Mouse (Mus musculus) left cerebral cortex, adult 2 months (tissue): Measurements from ENCODE around the gene Gmfb. TPM values are rescaled to one million over a fixed set of nuclear protein-coding genes. Genes with fewer than 3 reads are reported as not detected.
A peak's percentile ranks its signal among the peaks of the same experiment; 100 is the strongest.

ENCODE experiments used
- DNase-seq, 2 experiments: peaks; one replicate each; pipeline ENCODE4 v3.0.0; 2021 to 2022; ENCODE audit warnings: low spot score in 2 of 2, mixed read lengths in 1 of 2; ENCODE audit errors: extremely low spot score in 1 of 2
- H3K27ac ChIP-seq: fragments of 200-600 bp; 2 replicates; pipeline ENCODE4 v1.8.1; 2022
- H3K4me3 ChIP-seq: fragments of 200-600 bp; 2 replicates; pipeline ENCODE4 v1.8.1; 2022
- CTCF ChIP-seq: fragments of 200-600 bp; IDR thresholded peaks from 2 replicates; pipeline ENCODE4 v1.8.1; 2022; ENCODE audit warnings: antibody characterized with exemption, mild to moderate bottlenecking, moderate library complexity
- intact Hi-C: fragments of 180-260 bp; cut with DNase I; formaldehyde crosslinking; loops from one replicate; pipeline ENCODE4 v1.15.1; 2025
- total RNA-seq, 2 experiments: library from RNA; stranded (reverse); gene quantifications; 2 replicates each; pipeline ENCODE4 v1.2.3; 2021

Gene Gmfb
- total RNA-seq, 2 experiments from 2014 or later = 131 to 133 TPM

GRCm38 (mm10) chr14:46770036-46770435, 52.0 kb downstream of the Gmfb start:
- H3K4me3 ChIP-seq = no peak overlapping the region
- intact Hi-C loops = no loop called here
- no peak for DNase-seq
- TF ChIP-seq CTCF = no peak
- no peak overlapping the region for H3K27ac ChIP-seq

GRCm38 (mm10) chr14:46767116-46767515, 54.9 kb downstream of the Gmfb start:
- intact Hi-C loops = no loop called here
- DNase-seq = no peak
- no peak for TF ChIP-seq CTCF
- H3K27ac ChIP-seq = no peak overlapping the region
- H3K4me3 ChIP-seq = no peak overlapping the region

GRCm38 (mm10) chr14:46761186-46761585, 60.9 kb downstream of the Gmfb start:
- H3K27ac ChIP-seq = no peak overlapping the region

GRCm38 (mm10) chr14:46760355-46761029, 61.5 kb downstream of the Gmfb start, which contains the start of gene Cdkn3:
Gene Cdkn3, plus strand, starts transcription at chr14:46760541.
- intact Hi-C loops = no loop called here
- DNase-seq = peak; percentile 76 to 86
- H3K27ac ChIP-seq = no peak within 1 kb of the TSS

More at GRCm38 (mm10) chr14:46761186-46761585, 60.9 kb downstream of the Gmfb start:
- TF ChIP-seq CTCF = no peak
- intact Hi-C loops = no loop called here
- H3K4me3 ChIP-seq = peak overlapping the region; percentile 64; the same call in 1 of the 2 replicates
- DNase-seq = no peak

GRCm38 (mm10) chr14:46759970-46760354, 62.1 kb downstream of the Gmfb start:
- no peak for DNase-seq
- no peak overlapping the region for H3K27ac ChIP-seq
- H3K4me3 ChIP-seq = peak overlapping the region; percentile 64
- intact Hi-C loops = no loop called here
- TF ChIP-seq CTCF = no peak

More at GRCm38 (mm10) chr14:46760355-46761029, 61.5 kb downstream of the Gmfb start, which contains the start of gene Cdkn3:
- no peak; the same call in 1 of the 2 replicates for TF ChIP-seq CTCF
- peak within 1 kb of the TSS; percentile 64 for H3K4me3 ChIP-seq

Other genes with a start within 250 kb of the Gmfb start
- gene Cdkn3, start 61.7 kb downstream of the Gmfb start, total RNA-seq = 1 to 10 TPM; 1.1 to 1.2 TPM
- gene Cnih1, start 33.8 kb downstream of the Gmfb start, total RNA-seq = 10 to 100 TPM; 80.1 to 80.9 TPM
- gene Cgrrf1, start 9.9 kb upstream of the Gmfb start, total RNA-seq = 10 to 100 TPM; 33.2 to 34.9 TPM
- gene Samd4, start 60.6 kb upstream of the Gmfb start, total RNA-seq = 10 to 100 TPM; 26.8 to 32.1 TPM